Mouse (Mus musculus): ENCODE results near the gene Smoc1. TPM values are rescaled to one million over a fixed set of nuclear protein-coding genes. Genes with fewer than 3 reads are reported as not detected.
A peak's percentile ranks its signal among the peaks of the same experiment; 100 is the strongest.

The Smoc1 gene
- polyA plus RNA-seq, 1 experiment from 2014 or later: 9.2 TPM

GRCm38 (mm10) chr12:81108600-81109011 is 82.0 kb downstream of the Smoc1 start:
- no peak overlapping the region for H3K9ac ChIP-seq
- H3K9me3 ChIP-seq: no peaks in the 10 kb centered on the region
- H3K4me3 ChIP-seq: no peak overlapping the region
- peak; percentile 67; the same call in 1 of the 2 replicates for ATAC-seq (ENCODE audit: low read depth)
- no peaks in the 10 kb centered on the region for H3K27me3 ChIP-seq
- H3K4me2 ChIP-seq: no peak overlapping the region
- 20% methylated on average over 7 of the region's 7 CpGs for WGBS
- peaks cover 11% of the 10 kb centered on the region for H3K4me1 ChIP-seq (replicated peaks)
- H3K27ac ChIP-seq (replicated peaks): no peak overlapping the region
- H3K36me3 ChIP-seq: no peaks in the 10 kb centered on the region

GRCm38 (mm10) chr12:81110006-81110405 is 83.4 kb downstream of the Smoc1 start:
- no peaks in the 10 kb centered on the region for H3K36me3 ChIP-seq
- ATAC-seq (ENCODE audit: low read depth): no peak
- H3K4me2 ChIP-seq: no peak overlapping the region
- no peaks in the 10 kb centered on the region for H3K27me3 ChIP-seq
- no peak overlapping the region for H3K9ac ChIP-seq
- H3K9me3 ChIP-seq: no peaks in the 10 kb centered on the region
- H3K27ac ChIP-seq (replicated peaks): no peak overlapping the region
- no peak overlapping the region for H3K4me3 ChIP-seq
- WGBS: 97% methylated on average over 3 of the region's 3 CpGs
- peaks cover 11% of the 10 kb centered on the region for H3K4me1 ChIP-seq (replicated peaks)

- Histone ChIP-seq H3K27me3 (no peaks in the 10 kb centered on the region), H3K4me3 (no peak overlapping the region), H3K9me3 (no peaks in the 10 kb centered on the region), H3K9ac (no peak overlapping the region), H3K27ac (replicated peaks) (no peak overlapping the region), H3K36me3 (no peaks in the 10 kb centered on the region), H3K4me2 (no peak overlapping the region), H3K4me1 (replicated peaks) (peaks cover 11% of the 10 kb centered on the region)
- no peak for ATAC-seq (ENCODE audit: low read depth)
- WGBS: 95% methylated on average over 4 of the region's 4 CpGs
Measured at GRCm38 (mm10) chr12:81112321-81112720, 85.7 kb downstream of the Smoc1 start.

- Histone ChIP-seq H3K4me1 (replicated peaks) (no peaks in the 10 kb centered on the region), H3K4me2 (no peak overlapping the region)
- no peak for ATAC-seq (ENCODE audit: low read depth)
Measured at GRCm38 (mm10) chr12:81120301-81120700, 93.7 kb downstream of the Smoc1 start.

GRCm38 (mm10) chr12:81123793-81124192 is 97.2 kb downstream of the Smoc1 start:
- H3K4me3 ChIP-seq: no peak overlapping the region
- no peak overlapping the region for H3K4me2 ChIP-seq
- H3K4me1 ChIP-seq (replicated peaks): no peaks in the 10 kb centered on the region
- H3K9ac ChIP-seq: no peak overlapping the region
- H3K27me3 ChIP-seq: no peaks in the 10 kb centered on the region
- H3K9me3 ChIP-seq: peaks cover 5% of the 10 kb centered on the region; the same call in 1 of the 2 replicates
- no peaks in the 10 kb centered on the region for H3K36me3 ChIP-seq
- H3K27ac ChIP-seq (replicated peaks): no peak overlapping the region
- ATAC-seq (ENCODE audit: low read depth): no peak

More at GRCm38 (mm10) chr12:81120301-81120700, 93.7 kb downstream of the Smoc1 start:
- Histone ChIP-seq H3K4me3 (no peak overlapping the region), H3K9ac (no peak overlapping the region), H3K9me3 (peaks cover 5% of the 10 kb centered on the region; the same call in 1 of the 2 replicates), H3K27ac (replicated peaks) (no peak overlapping the region), H3K36me3 (no peaks in the 10 kb centered on the region), H3K27me3 (no peaks in the 10 kb centered on the region)

GRCm38 (mm10) chr12:81126842-81127241 is 100.2 kb downstream of the Smoc1 start:
- Histone ChIP-seq H3K27ac (replicated peaks) (no peak overlapping the region), H3K9me3 (no peaks in the 10 kb centered on the region), H3K4me3 (no peak overlapping the region), H3K4me2 (no peak overlapping the region), H3K4me1 (replicated peaks) (no peaks in the 10 kb centered on the region), H3K27me3 (no peaks in the 10 kb centered on the region), H3K9ac (no peak overlapping the region), H3K36me3 (no peaks in the 10 kb centered on the region)
- 89% methylated on average over 3 of the region's 3 CpGs for WGBS
- no peak for ATAC-seq (ENCODE audit: low read depth)

- Histone ChIP-seq H3K9ac (no peak overlapping the region), H3K9me3 (no peaks in the 10 kb centered on the region), H3K4me1 (replicated peaks) (peaks cover 7% of the 10 kb centered on the region), H3K36me3 (no peaks in the 10 kb centered on the region), H3K27ac (replicated peaks) (no peak overlapping the region), H3K4me2 (no peak overlapping the region), H3K4me3 (no peak overlapping the region), H3K27me3 (no peaks in the 10 kb centered on the region)
- ATAC-seq (ENCODE audit: low read depth): no peak
- WGBS: 93% methylated on average over 5 of the region's 5 CpGs
Measured at GRCm38 (mm10) chr12:81128693-81129092, 102.1 kb downstream of the Smoc1 start.

GRCm38 (mm10) chr12:81130692-81131091 is 104.1 kb downstream of the Smoc1 start:
- ATAC-seq (ENCODE audit: low read depth): no peak
- Histone ChIP-seq H3K4me2 (no peak overlapping the region), H3K27me3 (no peaks in the 10 kb centered on the region), H3K4me1 (replicated peaks) (peaks cover 20% of the 10 kb centered on the region), H3K4me3 (no peak overlapping the region), H3K36me3 (no peaks in the 10 kb centered on the region), H3K9ac (no peak overlapping the region), H3K9me3 (no peaks in the 10 kb centered on the region), H3K27ac (replicated peaks) (no peak overlapping the region)
- WGBS: 62% methylated on average over 3 of the region's 3 CpGs

GRCm38 (mm10) chr12:81131114-81131513 is 104.5 kb downstream of the Smoc1 start:
- 86% methylated on average over 4 of the region's 4 CpGs for WGBS
- no peak overlapping the region for H3K27ac ChIP-seq (replicated peaks)
- H3K9ac ChIP-seq: no peak overlapping the region
- H3K4me1 ChIP-seq (replicated peaks): peaks cover 20% of the 10 kb centered on the region
- no peak for ATAC-seq (ENCODE audit: low read depth)
- no peak overlapping the region for H3K4me3 ChIP-seq
- H3K36me3 ChIP-seq: no peaks in the 10 kb centered on the region
- H3K9me3 ChIP-seq: no peaks in the 10 kb centered on the region
- no peak overlapping the region for H3K4me2 ChIP-seq
- H3K27me3 ChIP-seq: no peaks in the 10 kb centered on the region

GRCm38 (mm10) chr12:81133055-81133665 is 106.6 kb downstream of the Smoc1 start:
- H3K27me3 ChIP-seq: no peaks in the 10 kb centered on the region
- 23% methylated on average over 4 of the region's 4 CpGs for WGBS
- no peak overlapping the region for H3K9ac ChIP-seq
- H3K9me3 ChIP-seq: no peaks in the 10 kb centered on the region
- H3K27ac ChIP-seq (replicated peaks): no peak overlapping the region
- peaks cover 20% of the 10 kb centered on the region for H3K4me1 ChIP-seq (replicated peaks)
- ATAC-seq (ENCODE audit: low read depth): no peak
- H3K4me2 ChIP-seq: no peak overlapping the region
- no peak overlapping the region for H3K4me3 ChIP-seq
- no peaks in the 10 kb centered on the region for H3K36me3 ChIP-seq

GRCm38 (mm10) chr12:81138217-81138616 is 111.6 kb downstream of the Smoc1 start:
- no peak overlapping the region for H3K4me2 ChIP-seq
- WGBS: 87% methylated on average over 6 of the region's 6 CpGs
- no peak overlapping the region for H3K9ac ChIP-seq
- no peak overlapping the region for H3K27ac ChIP-seq (replicated peaks)
- ATAC-seq (ENCODE audit: low read depth): no peak
- H3K9me3 ChIP-seq: no peaks in the 10 kb centered on the region
- no peaks in the 10 kb centered on the region; the same call in 1 of the 2 replicates for H3K27me3 ChIP-seq
- H3K4me3 ChIP-seq: no peak overlapping the region
- H3K4me1 ChIP-seq (replicated peaks): peaks cover 35% of the 10 kb centered on the region
- H3K36me3 ChIP-seq: no peaks in the 10 kb centered on the region

GRCm38 (mm10) chr12:81139463-81139862 is 112.9 kb downstream of the Smoc1 start:
- Histone ChIP-seq H3K36me3 (no peaks in the 10 kb centered on the region), H3K27me3 (no peaks in the 10 kb centered on the region; the same call in 1 of the 2 replicates), H3K4me2 (no peak overlapping the region), H3K9ac (no peak overlapping the region), H3K4me1 (replicated peaks) (peaks cover 23% of the 10 kb centered on the region), H3K9me3 (no peaks in the 10 kb centered on the region), H3K4me3 (no peak overlapping the region), H3K27ac (replicated peaks) (no peak overlapping the region)
- ATAC-seq (ENCODE audit: low read depth): no peak
- 90% methylated on average over 6 of the region's 6 CpGs for WGBS

Measured in neural tube, embryonic 13.5 days (tissue).